Mouse (Mus musculus) liver, embryonic 11.5 days (tissue): ENCODE results near the gene Mrrf. TPM values are rescaled to one million over a fixed set of nuclear protein-coding genes. Genes with fewer than 3 reads are reported as not detected.

Experiments
- ATAC-seq: fragments of 200-750 bp; cut with Nextera tagmentation; replicated peaks from 2 replicates; pipeline ENCODE4 v1.8.0; 2017; ENCODE audit warnings: moderate number of reproducible peaks, mild to moderate bottlenecking, moderate TSS enrichment, moderate library complexity; ENCODE audit not compliant: low FRiP score
- DNase-seq: peaks from one replicate; pipeline ENCODE4 v3.0.0-alpha.2; 2017; ENCODE audit warnings: low spot score
- H3K27ac ChIP-seq: fragments of 300-500 bp; sonication (generic); 2 replicates; pipeline ENCODE4 v1.5.1; 2014; ENCODE audit warnings: mild to moderate bottlenecking, low read depth, low read length, control low read depth
- H3K27me3 ChIP-seq: fragments of 300-500 bp; sonication (generic); replicated peaks from 2 replicates; pipeline ENCODE4 v1.6.1; 2014; ENCODE audit warnings: low read length, mixed read lengths; ENCODE audit not compliant: control insufficient read depth, insufficient read depth
- H3K36me3 ChIP-seq: fragments of 300-500 bp; sonication (generic); 2 replicates; pipeline ENCODE4 v1.6.1; 2014; ENCODE audit warnings: mild to moderate bottlenecking, low read length, moderate library complexity, mixed read lengths; ENCODE audit not compliant: control insufficient read depth, insufficient read depth
- H3K4me1 ChIP-seq: fragments of 300-500 bp; sonication (generic); replicated peaks from 2 replicates; pipeline ENCODE4 v1.6.1; 2014; ENCODE audit warnings: low read length, mixed read lengths; ENCODE audit not compliant: control insufficient read depth, insufficient read depth
- H3K4me2 ChIP-seq: fragments of 300-500 bp; sonication (generic); 2 replicates; pipeline ENCODE4 v1.6.1; 2014; ENCODE audit warnings: mild to moderate bottlenecking, control low read depth, moderate library complexity
- H3K4me3 ChIP-seq: fragments of 300-500 bp; sonication (generic); 2 replicates; pipeline ENCODE4 v1.5.1; 2014; ENCODE audit warnings: low read depth, low read length, control low read depth
- H3K9ac ChIP-seq: fragments of 300-500 bp; sonication (generic); 2 replicates; pipeline ENCODE4 v1.6.1; 2014; ENCODE audit warnings: low read depth, low read length, control low read depth
- H3K9me3 ChIP-seq: fragments of 300-500 bp; sonication (generic); 2 replicates; pipeline ENCODE4 v1.6.1; 2016; ENCODE audit warnings: low read length, inconsistent platforms, mixed read lengths; ENCODE audit not compliant: control insufficient read depth
- WGBS: fragments of 180-500 bp; shearing (Covaris S2); extraction: QIAGEN DNeasy Blood & Tissue Kit; methylation state at CpG from one replicate; pipeline ENCODE4 v1.1.7; 2014; 5-methylcytosine and 5-hydroxymethylcytosine counted together
- polyA plus RNA-seq: library from polyadenylated mRNA; unstranded; fragments of >200 nt; fragmentation: Nextera tagmentation; extraction: Ambion mirVana; gene quantifications from 2 replicates; pipeline ENCODE4 v1.2.1, GENCODE M21; 2014

Gene Mrrf
- polyA plus RNA-seq, 1 experiment from 2014 or later, result 31.4 TPM

DNA sequence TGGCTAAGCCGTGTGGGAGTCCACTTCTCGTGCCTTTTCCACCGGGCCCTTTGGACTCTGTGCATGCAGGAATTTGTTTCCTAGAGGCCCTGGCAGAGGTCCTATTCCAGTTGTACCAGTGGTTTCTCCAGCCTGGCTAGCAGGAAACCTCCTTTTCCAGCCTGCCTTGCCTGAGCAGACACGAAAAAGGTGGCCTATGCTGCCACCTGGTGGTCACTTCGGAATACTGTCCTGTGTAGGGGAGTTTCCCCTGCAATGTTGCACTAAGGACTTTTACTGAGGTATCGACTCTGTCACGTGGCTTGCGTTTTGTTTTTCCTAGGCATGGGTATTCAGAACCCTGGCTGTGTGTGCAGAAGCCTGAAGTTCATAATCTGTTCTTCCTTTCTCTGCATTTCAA is 77.8 kb downstream of the Mrrf start:
- peak; percentile 79 for DNase-seq
- no peak overlapping the region for H3K27ac ChIP-seq
- peaks cover 8% of the 10 kb centered on the region; the same call in 1 of the 2 replicates for H3K4me1 ChIP-seq
- H3K9ac ChIP-seq, result no peak overlapping the region
- H3K36me3 ChIP-seq, result no peaks in the 10 kb centered on the region
- H3K9me3 ChIP-seq, result no peaks in the 10 kb centered on the region
- peak overlapping the region; percentile 49 for H3K4me2 ChIP-seq
- ATAC-seq, result peak; percentile 66
- peaks cover 19% of the 10 kb centered on the region for H3K27me3 ChIP-seq
- no peak overlapping the region for H3K4me3 ChIP-seq
- WGBS, result 8% methylated on average over 8 of the region's 8 CpGs

DNA sequence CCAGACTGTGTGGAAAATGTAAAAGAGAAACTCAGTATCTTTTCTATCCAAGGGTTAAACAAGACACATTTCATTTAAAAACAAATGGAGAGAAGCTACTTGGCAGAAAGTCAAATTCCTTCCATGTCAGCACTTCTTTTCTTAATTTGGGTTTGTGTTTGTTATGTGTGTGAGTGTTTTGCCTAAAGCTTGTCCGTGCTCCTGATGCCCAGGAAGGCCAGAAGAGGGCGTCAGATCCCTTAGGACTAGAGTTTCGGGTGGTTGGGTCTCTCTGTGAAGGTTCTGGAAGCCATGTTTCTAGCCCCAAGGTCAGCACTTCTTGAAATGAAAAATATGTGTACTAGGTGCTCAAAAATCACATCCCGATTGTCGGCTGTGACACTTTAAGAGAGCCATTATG is 78.2 kb downstream of the Mrrf start:
- peaks cover 17% of the 10 kb centered on the region for H3K27me3 ChIP-seq
- no peak overlapping the region for H3K9ac ChIP-seq
- H3K9me3 ChIP-seq, result no peaks in the 10 kb centered on the region
- DNase-seq (no peak), ATAC-seq (no peak)
- H3K4me2 ChIP-seq, result peak overlapping the region; percentile 49
- no peaks in the 10 kb centered on the region for H3K36me3 ChIP-seq
- H3K27ac ChIP-seq, result no peak overlapping the region
- no peak overlapping the region for H3K4me3 ChIP-seq
- 60% methylated on average over 5 of the region's 5 CpGs for WGBS
- H3K4me1 ChIP-seq, result peaks cover 8% of the 10 kb centered on the region; the same call in 1 of the 2 replicates

GRCm38 (mm10) chr2:36215203-36215739 is 79.1 kb downstream of the Mrrf start:
- Histone ChIP-seq H3K4me1 (peaks cover 8% of the 10 kb centered on the region; the same call in 1 of the 2 replicates), H3K36me3 (no peaks in the 10 kb centered on the region), H3K27ac (no peak overlapping the region), H3K4me2 (no peak overlapping the region), H3K9ac (no peak overlapping the region), H3K4me3 (no peak overlapping the region), H3K27me3 (peaks cover 15% of the 10 kb centered on the region), H3K9me3 (no peaks in the 10 kb centered on the region)
- ATAC-seq, result no peak
- WGBS, result 83% methylated on average over 5 of the region's 5 CpGs
- no peak for DNase-seq

- H3K9me3 ChIP-seq, result no peaks in the 10 kb centered on the region
- peak overlapping the region; percentile 41; the same call in 1 of the 2 replicates for H3K4me2 ChIP-seq
- no peak overlapping the region for H3K4me3 ChIP-seq
- peaks cover 8% of the 10 kb centered on the region; the same call in 1 of the 2 replicates for H3K4me1 ChIP-seq
- ATAC-seq, result peak; percentile 22; the same call in 1 of the 2 replicates
- no peaks in the 10 kb centered on the region for H3K36me3 ChIP-seq
- H3K9ac ChIP-seq, result no peak overlapping the region
- peak overlapping the region; percentile 74 for H3K27ac ChIP-seq
- peaks cover 5% of the 10 kb centered on the region for H3K27me3 ChIP-seq
- no peak for DNase-seq
These were observed 80.4 kb downstream of the Mrrf start for GRCm38 (mm10) chr2:36216546-36216945.

- H3K9me3 ChIP-seq, result no peaks in the 10 kb centered on the region
- H3K36me3 ChIP-seq, result no peaks in the 10 kb centered on the region
- peaks cover 1% of the 10 kb centered on the region for H3K27me3 ChIP-seq
- peak; percentile 47 for ATAC-seq
- 33% methylated on average over 4 of the region's 4 CpGs for WGBS
- H3K9ac ChIP-seq, result no peak overlapping the region; the same call in 1 of the 2 replicates
- DNase-seq, result no peak
- H3K4me3 ChIP-seq, result peak overlapping the region; percentile 20
- peak overlapping the region; percentile 74 for H3K27ac ChIP-seq
- peak overlapping the region; percentile 41 for H3K4me2 ChIP-seq
- peaks cover 8% of the 10 kb centered on the region; the same call in 1 of the 2 replicates for H3K4me1 ChIP-seq
These were observed 80.9 kb downstream of the Mrrf start for GRCm38 (mm10) chr2:36216953-36217573.

DNA sequence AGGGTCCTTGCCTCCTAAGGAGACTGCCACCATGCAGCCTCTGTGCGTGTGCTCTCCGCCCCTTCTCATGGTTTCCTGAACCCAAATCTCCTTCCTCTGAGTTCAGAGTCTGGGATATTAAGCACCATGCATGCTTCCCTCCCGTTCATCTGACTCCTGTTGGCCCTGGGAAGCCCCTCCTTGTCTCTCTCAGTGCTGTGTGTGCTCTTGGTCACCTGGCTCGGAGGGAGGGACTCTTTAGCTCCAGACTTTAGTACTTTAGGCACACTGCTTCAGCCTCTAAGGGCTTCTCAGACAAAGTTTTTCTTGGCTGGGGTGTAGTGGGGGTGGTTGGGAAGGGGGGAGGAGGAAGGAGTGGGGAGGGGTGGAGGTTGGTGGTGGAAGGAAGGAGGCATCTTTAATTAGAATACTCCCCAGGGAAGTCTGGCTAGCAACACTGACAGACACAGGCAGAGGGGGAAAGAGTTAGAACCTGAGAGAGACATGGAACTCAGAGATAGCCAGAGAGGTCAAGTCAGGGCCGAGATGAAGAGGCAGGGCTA is 81.6 kb downstream of the Mrrf start:
- peak overlapping the region; percentile 25; the same call in 1 of the 2 replicates for H3K9ac ChIP-seq
- H3K27ac ChIP-seq, result peak overlapping the region; percentile 74
- peaks cover 8% of the 10 kb centered on the region; the same call in 1 of the 2 replicates for H3K4me1 ChIP-seq
- no peaks in the 10 kb centered on the region for H3K36me3 ChIP-seq
- no peaks in the 10 kb centered on the region for H3K9me3 ChIP-seq
- 25% methylated on average over 5 of the region's 5 CpGs for WGBS
- peak overlapping the region; percentile 41; the same call in 1 of the 2 replicates for H3K4me2 ChIP-seq
- no peaks in the 10 kb centered on the region for H3K27me3 ChIP-seq
- DNase-seq, result no peak
- no peak for ATAC-seq
- H3K4me3 ChIP-seq, result peak overlapping the region; percentile 20

GRCm38 (mm10) chr2:36220106-36220505 is 83.9 kb downstream of the Mrrf start:
- Histone ChIP-seq H3K9me3 (no peaks in the 10 kb centered on the region), H3K4me1 (peaks cover 8% of the 10 kb centered on the region; the same call in 1 of the 2 replicates), H3K4me3 (no peak overlapping the region), H3K4me2 (no peak overlapping the region), H3K9ac (no peak overlapping the region), H3K27ac (no peak overlapping the region), H3K36me3 (no peaks in the 10 kb centered on the region), H3K27me3 (no peaks in the 10 kb centered on the region)
- WGBS, result 73% methylated on average over 8 of the region's 8 CpGs
- ATAC-seq, result no peak
- DNase-seq, result no peak

- Histone ChIP-seq H3K9ac (no peak overlapping the region), H3K9me3 (no peaks in the 10 kb centered on the region), H3K4me2 (no peak overlapping the region), H3K27ac (no peak overlapping the region), H3K36me3 (no peaks in the 10 kb centered on the region), H3K4me3 (no peak overlapping the region), H3K4me1 (peaks cover 8% of the 10 kb centered on the region; the same call in 1 of the 2 replicates), H3K27me3 (no peaks in the 10 kb centered on the region)
- WGBS, result 77% methylated on average over 4 of the region's 4 CpGs
- no peak for ATAC-seq
- no peak for DNase-seq
These were observed 84.7 kb downstream of the Mrrf start for GRCm38 (mm10) chr2:36220891-36221290.
